Mouse (Mus musculus): ENCODE results near the gene Ube2ql1. TPM values are rescaled to one million over a fixed set of nuclear protein-coding genes. Genes with fewer than 3 reads are reported as not detected.

Gene Ube2ql1
- polyA plus RNA-seq, 1 experiment from 2014 or later: 0.12 TPM

- no peak for TF ChIP-seq EP300 (IDR thresholded peaks at IDR 0.05)
- TF ChIP-seq CTCF (IDR thresholded peaks at IDR 0.05): no peak
- WGBS: 13% methylated on average over 11 of the region's 11 CpGs
- H3K9me3 ChIP-seq (ENCODE audit: low read length): no peaks in the 10 kb centered on the region
- no peaks in the 10 kb centered on the region for H3K4me1 ChIP-seq (ENCODE audit: insufficient read depth, low read depth, low read length)
- H3K9ac ChIP-seq (replicated peaks; ENCODE audit: low read depth): no peak overlapping the region
- H3K4me2 ChIP-seq (replicated peaks; ENCODE audit: low read depth, low read length): no peak overlapping the region
- no peak overlapping the region for H3K4me3 ChIP-seq (ENCODE audit: low read depth, low read length)
- no peak overlapping the region for H3K27ac ChIP-seq (ENCODE audit: low read length)
- DNase-seq (ENCODE audit: low spot score): no peak
- no peak for ATAC-seq
- no peaks in the 10 kb centered on the region for H3K36me3 ChIP-seq (ENCODE audit: insufficient read depth, low read length)
- no peaks in the 10 kb centered on the region for H3K27me3 ChIP-seq (replicated peaks; ENCODE audit: insufficient read depth, low read length)
Observed at GRCm38 (mm10) chr13:69703505-69703904, 36.2 kb downstream of the Ube2ql1 start.

DNA sequence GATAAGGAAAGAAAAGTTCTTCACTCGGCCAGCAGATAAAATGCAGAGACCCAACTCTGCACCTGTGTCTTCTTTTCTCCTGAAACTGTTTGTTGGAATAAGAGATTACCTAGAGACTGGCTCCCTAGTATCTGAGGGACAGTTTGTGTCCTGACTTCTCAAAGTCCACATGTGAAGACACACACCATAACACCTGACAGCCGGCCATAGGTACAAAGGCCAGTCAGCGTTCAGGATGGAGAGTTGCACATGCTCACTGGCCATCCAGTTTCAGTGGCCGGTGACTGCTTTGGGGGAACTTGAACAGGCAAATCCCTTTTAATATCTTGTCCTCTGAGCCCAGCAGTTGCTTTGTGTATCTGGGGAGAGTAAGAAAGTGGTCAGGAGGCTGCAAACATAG, 38.3 kb downstream of the Ube2ql1 start:
- H3K4me1 ChIP-seq (ENCODE audit: insufficient read depth, low read depth, low read length): no peaks in the 10 kb centered on the region
- H3K27ac ChIP-seq (ENCODE audit: low read length): no peak overlapping the region
- no peaks in the 10 kb centered on the region for H3K9me3 ChIP-seq (ENCODE audit: low read length)
- DNase-seq (ENCODE audit: low spot score) (no peak), ATAC-seq (no peak)
- no peak overlapping the region for H3K4me2 ChIP-seq (replicated peaks; ENCODE audit: low read depth, low read length)
- no peak for TF ChIP-seq EP300 (IDR thresholded peaks at IDR 0.05)
- TF ChIP-seq CTCF (IDR thresholded peaks at IDR 0.05): no peak
- H3K9ac ChIP-seq (replicated peaks; ENCODE audit: low read depth): no peak overlapping the region
- no peak overlapping the region for H3K4me3 ChIP-seq (ENCODE audit: low read depth, low read length)
- H3K27me3 ChIP-seq (replicated peaks; ENCODE audit: insufficient read depth, low read length): no peaks in the 10 kb centered on the region
- H3K36me3 ChIP-seq (ENCODE audit: insufficient read depth, low read length): no peaks in the 10 kb centered on the region
- WGBS: 72% methylated on average over 4 of the region's 4 CpGs

GRCm38 (mm10) chr13:69700827-69701226, 38.9 kb downstream of the Ube2ql1 start:
- H3K4me3 ChIP-seq (ENCODE audit: low read depth, low read length): no peak overlapping the region
- H3K9me3 ChIP-seq (ENCODE audit: low read length): no peaks in the 10 kb centered on the region
- no peak overlapping the region for H3K4me2 ChIP-seq (replicated peaks; ENCODE audit: low read depth, low read length)
- DNase-seq (ENCODE audit: low spot score): no peak
- 45% methylated on average over 1 of the region's 1 CpGs for WGBS
- no peaks in the 10 kb centered on the region for H3K36me3 ChIP-seq (ENCODE audit: insufficient read depth, low read length)
- H3K9ac ChIP-seq (replicated peaks; ENCODE audit: low read depth): no peak overlapping the region
- TF ChIP-seq CTCF (IDR thresholded peaks at IDR 0.05) (no peak), EP300 (IDR thresholded peaks at IDR 0.05) (no peak)
- no peak overlapping the region for H3K27ac ChIP-seq (ENCODE audit: low read length)
- ATAC-seq: no peak
- no peaks in the 10 kb centered on the region for H3K4me1 ChIP-seq (ENCODE audit: insufficient read depth, low read depth, low read length)
- H3K27me3 ChIP-seq (replicated peaks; ENCODE audit: insufficient read depth, low read length): no peaks in the 10 kb centered on the region

GRCm38 (mm10) chr13:69696333-69696991, 43.2 kb downstream of the Ube2ql1 start:
- Histone ChIP-seq H3K27me3 (replicated peaks; ENCODE audit: insufficient read depth, low read length) (no peaks in the 10 kb centered on the region), H3K36me3 (ENCODE audit: insufficient read depth, low read length) (no peaks in the 10 kb centered on the region), H3K4me3 (ENCODE audit: low read depth, low read length) (no peak overlapping the region), H3K9me3 (ENCODE audit: low read length) (no peaks in the 10 kb centered on the region), H3K4me2 (replicated peaks; ENCODE audit: low read depth, low read length) (no peak overlapping the region), H3K4me1 (ENCODE audit: insufficient read depth, low read depth, low read length) (no peaks in the 10 kb centered on the region), H3K27ac (ENCODE audit: low read length) (no peak overlapping the region), H3K9ac (replicated peaks; ENCODE audit: low read depth) (no peak overlapping the region)
- no peak for TF ChIP-seq EP300 (IDR thresholded peaks at IDR 0.05)
- peak; percentile 73 for TF ChIP-seq CTCF (IDR thresholded peaks at IDR 0.05)
- DNase-seq (ENCODE audit: low spot score): peak; percentile 43
- 35% methylated on average over 13 of the region's 13 CpGs for WGBS
- ATAC-seq: no peak

DNA sequence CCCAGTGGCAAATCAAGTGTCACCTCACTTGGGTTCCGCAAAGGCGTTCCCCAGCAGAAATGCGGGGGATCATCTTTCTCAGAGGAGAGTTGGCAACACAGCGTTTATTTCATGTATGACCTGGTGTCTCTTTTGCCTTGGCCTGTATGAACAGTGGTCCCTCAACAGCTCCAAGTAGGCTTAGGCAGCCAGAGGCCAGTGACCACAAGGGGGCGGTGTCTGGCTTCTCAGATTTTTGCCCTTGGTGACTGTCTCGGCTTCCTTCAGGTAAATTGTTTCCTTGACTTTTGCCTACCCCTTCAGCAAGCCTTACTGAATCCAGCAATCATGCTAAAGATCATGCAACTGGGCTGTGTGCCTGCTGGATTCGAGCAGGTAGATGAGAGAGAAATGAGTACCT, 48.6 kb downstream of the Ube2ql1 start:
- Histone ChIP-seq H3K4me3 (ENCODE audit: low read depth, low read length) (no peak overlapping the region), H3K27me3 (replicated peaks; ENCODE audit: insufficient read depth, low read length) (no peaks in the 10 kb centered on the region), H3K27ac (ENCODE audit: low read length) (no peak overlapping the region), H3K4me2 (replicated peaks; ENCODE audit: low read depth, low read length) (no peak overlapping the region), H3K9me3 (ENCODE audit: low read length) (no peaks in the 10 kb centered on the region), H3K4me1 (ENCODE audit: insufficient read depth, low read depth, low read length) (no peaks in the 10 kb centered on the region), H3K36me3 (ENCODE audit: insufficient read depth, low read length) (no peaks in the 10 kb centered on the region), H3K9ac (replicated peaks; ENCODE audit: low read depth) (no peak overlapping the region)
- peak; percentile 70 for TF ChIP-seq CTCF (IDR thresholded peaks at IDR 0.05)
- no peak for TF ChIP-seq EP300 (IDR thresholded peaks at IDR 0.05)
- ATAC-seq (no peak), DNase-seq (ENCODE audit: low spot score) (no peak)
- 33% methylated on average over 7 of the region's 7 CpGs for WGBS

DNA sequence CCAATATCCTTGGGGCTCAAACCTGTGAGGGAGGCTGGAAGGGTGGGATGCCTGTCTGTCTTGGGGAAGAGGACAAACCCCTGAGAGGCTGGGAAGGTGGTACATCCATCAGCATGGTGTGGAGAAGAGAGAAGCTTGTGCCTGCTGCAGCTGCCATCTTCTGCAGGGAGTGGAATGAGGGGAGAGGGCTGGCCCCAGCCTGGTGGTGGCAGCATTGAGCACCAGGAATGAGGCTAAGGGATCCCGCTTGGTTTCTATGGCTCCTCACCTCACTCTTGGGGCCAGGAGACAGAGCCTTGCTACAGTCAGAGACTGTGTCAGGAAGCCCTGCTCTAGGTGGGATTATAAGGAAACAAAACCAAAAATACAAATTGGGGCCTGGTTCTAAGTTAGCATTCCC, 52.7 kb downstream of the Ube2ql1 start:
- H3K4me2 ChIP-seq (replicated peaks; ENCODE audit: low read depth, low read length): no peak overlapping the region
- ATAC-seq (no peak), DNase-seq (ENCODE audit: low spot score) (no peak)
- WGBS: 27% methylated on average over 1 of the region's 1 CpGs
- TF ChIP-seq CTCF (IDR thresholded peaks at IDR 0.05) (peak; percentile 42), EP300 (IDR thresholded peaks at IDR 0.05) (no peak)
- no peak overlapping the region for H3K4me3 ChIP-seq (ENCODE audit: low read depth, low read length)
- no peak overlapping the region for H3K27ac ChIP-seq (ENCODE audit: low read length)
- H3K9ac ChIP-seq (replicated peaks; ENCODE audit: low read depth): no peak overlapping the region
- H3K27me3 ChIP-seq (replicated peaks; ENCODE audit: insufficient read depth, low read length): no peaks in the 10 kb centered on the region
- H3K9me3 ChIP-seq (ENCODE audit: low read length): no peaks in the 10 kb centered on the region
- no peaks in the 10 kb centered on the region for H3K36me3 ChIP-seq (ENCODE audit: insufficient read depth, low read length)
- no peaks in the 10 kb centered on the region for H3K4me1 ChIP-seq (ENCODE audit: insufficient read depth, low read depth, low read length)

- Histone ChIP-seq H3K36me3 (ENCODE audit: insufficient read depth, low read length) (no peaks in the 10 kb centered on the region), H3K27ac (ENCODE audit: low read length) (no peak overlapping the region), H3K4me2 (replicated peaks; ENCODE audit: low read depth, low read length) (no peak overlapping the region), H3K4me3 (ENCODE audit: low read depth, low read length) (no peak overlapping the region), H3K27me3 (replicated peaks; ENCODE audit: insufficient read depth, low read length) (no peaks in the 10 kb centered on the region), H3K9me3 (ENCODE audit: low read length) (no peaks in the 10 kb centered on the region), H3K4me1 (ENCODE audit: insufficient read depth, low read depth, low read length) (no peaks in the 10 kb centered on the region), H3K9ac (replicated peaks; ENCODE audit: low read depth) (no peak overlapping the region)
- TF ChIP-seq EP300 (IDR thresholded peaks at IDR 0.05) (no peak), CTCF (IDR thresholded peaks at IDR 0.05) (no peak)
- WGBS: 42% methylated on average over 5 of the region's 5 CpGs
- DNase-seq (ENCODE audit: low spot score) (no peak), ATAC-seq (no peak)
Observed at GRCm38 (mm10) chr13:69685406-69685818, 54.3 kb downstream of the Ube2ql1 start.
